Mouse (Mus musculus) kidney, embryonic 15.5 days (tissue): Measurements from ENCODE around the gene Cdcp1. TPM values are rescaled to one million over a fixed set of nuclear protein-coding genes. Genes with fewer than 3 reads are reported as not detected.

Experiments
- ATAC-seq: fragments of 200-750 bp; cut with Nextera tagmentation; replicated peaks from 2 replicates; pipeline ENCODE4 v1.8.0; 2017; ENCODE audit warnings: moderate TSS enrichment; ENCODE audit not compliant: low FRiP score
- H3K27ac ChIP-seq: fragments of 300-500 bp; sonication (generic); 2 replicates; pipeline ENCODE4 v1.5.1; 2015; ENCODE audit warnings: mild to moderate bottlenecking, inconsistent platforms
- H3K27me3 ChIP-seq: fragments of 300-500 bp; sonication (generic); 2 replicates; pipeline ENCODE4 v1.6.1; 2015; ENCODE audit warnings: inconsistent platforms
- H3K36me3 ChIP-seq: fragments of 300-500 bp; sonication (generic); 2 replicates; pipeline ENCODE4 v1.6.1; 2015; ENCODE audit warnings: inconsistent platforms
- H3K4me1 ChIP-seq: fragments of 300-500 bp; sonication (generic); 2 replicates; pipeline ENCODE4 v1.6.1; 2015; ENCODE audit warnings: inconsistent platforms
- H3K4me2 ChIP-seq: fragments of 300-500 bp; sonication (generic); 2 replicates; pipeline ENCODE4 v1.6.1; 2015; ENCODE audit warnings: moderate library complexity, mild to moderate bottlenecking, inconsistent platforms
- H3K4me3 ChIP-seq: fragments of 300-500 bp; sonication (generic); replicated peaks from 2 replicates; pipeline ENCODE4 v1.5.1; 2015; ENCODE audit warnings: mild to moderate bottlenecking, inconsistent platforms
- H3K9ac ChIP-seq: fragments of 300-500 bp; sonication (generic); 2 replicates; pipeline ENCODE4 v1.6.1; 2015; ENCODE audit warnings: mild to moderate bottlenecking, inconsistent platforms
- H3K9me3 ChIP-seq: fragments of 300-500 bp; sonication (generic); replicated peaks from 2 replicates; pipeline ENCODE4 v1.6.1; 2016; ENCODE audit warnings: inconsistent platforms
- WGBS: fragments of 180-500 bp; shearing (Covaris S2); methylation state at CpG from one replicate; pipeline ENCODE4 v1.1.7; 2015; ENCODE audit warnings: mixed read lengths; 5-methylcytosine and 5-hydroxymethylcytosine counted together
- polyA plus RNA-seq: library from polyadenylated mRNA; unstranded; fragments of >200 nt; fragmentation: Nextera tagmentation; extraction: Ambion mirVana; gene quantifications from 2 replicates; pipeline ENCODE4 v1.2.1, GENCODE M21; 2015

Cdcp1 gene
- polyA plus RNA-seq, 1 experiment from 2014 or later = 7.7 TPM

DNA sequence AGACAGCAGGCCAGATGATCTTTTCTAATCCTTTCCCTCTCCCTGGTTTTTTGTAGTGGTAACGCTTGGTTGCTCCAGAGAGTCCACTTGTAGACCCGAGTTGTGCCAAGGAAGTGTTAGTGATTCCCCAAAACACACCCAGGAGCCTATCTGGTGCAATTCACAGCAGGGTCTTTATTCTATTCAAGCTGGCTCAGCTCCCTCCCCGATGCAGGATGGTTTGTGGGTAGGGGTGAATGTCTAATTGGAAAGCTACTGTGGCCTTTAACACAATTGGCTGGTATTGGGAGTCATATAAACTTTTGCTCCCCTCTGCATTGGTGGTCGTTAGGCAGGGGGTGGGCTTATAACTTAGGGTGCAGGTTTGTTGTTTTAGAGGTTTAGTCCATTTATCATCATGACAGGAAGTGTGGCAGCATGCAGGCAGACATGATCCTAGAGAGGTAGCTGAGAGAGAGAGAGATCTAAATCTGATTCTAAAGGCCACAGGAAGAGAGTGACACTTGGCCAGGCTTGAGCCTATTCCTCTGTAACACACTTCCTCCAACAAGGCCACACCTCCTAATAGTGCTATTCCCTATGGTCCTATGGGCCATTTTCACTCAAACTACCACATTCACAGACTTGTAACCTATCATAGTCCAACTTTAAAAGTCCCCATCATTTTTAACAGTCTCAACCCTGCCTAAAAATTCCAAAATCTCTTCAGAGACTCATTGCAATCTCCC lies 75.8 kb downstream of the Cdcp1 start:
- Histone ChIP-seq H3K4me2 (no peak overlapping the region), H3K27ac (peak overlapping the region; percentile 69), H3K9me3 (peaks cover 5% of the 10 kb centered on the region; the same call in 1 of the 2 replicates), H3K36me3 (peaks cover 79% of the 10 kb centered on the region), H3K4me1 (peaks cover 17% of the 10 kb centered on the region; the same call in 1 of the 2 replicates), H3K4me3 (no peak overlapping the region), H3K27me3 (no peaks in the 10 kb centered on the region), H3K9ac (no peak overlapping the region)
- 83% methylated on average over 4 of the region's 4 CpGs for WGBS
- no peak for ATAC-seq

DNA sequence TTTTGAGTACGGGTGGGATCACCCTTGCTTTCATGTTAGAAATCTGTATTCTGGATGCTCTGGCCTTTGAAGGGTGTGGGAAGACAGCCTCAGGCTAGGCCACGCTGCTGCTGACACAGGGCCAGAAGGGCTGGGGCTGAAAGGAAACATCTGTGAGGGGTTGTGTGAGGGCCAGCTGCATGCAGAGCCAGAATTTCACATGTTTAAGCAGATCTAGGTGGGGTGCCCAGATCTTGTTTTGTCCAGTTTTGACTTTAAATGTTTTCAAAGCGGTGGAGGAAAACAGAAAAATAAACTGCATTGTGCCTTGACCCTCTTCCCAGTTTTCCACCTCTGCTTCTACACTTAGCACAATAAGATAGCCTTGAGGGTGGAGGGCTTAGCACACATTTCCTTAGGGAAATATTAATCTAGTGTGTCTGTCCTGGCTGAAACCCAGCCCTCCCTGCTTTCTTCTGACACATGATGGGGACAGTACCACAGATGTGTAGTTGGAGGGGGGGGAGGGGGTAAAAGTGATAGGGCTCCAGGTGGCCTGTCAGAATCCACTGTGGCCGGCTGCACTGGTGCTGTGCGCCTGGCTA lies 76.9 kb downstream of the Cdcp1 start:
- Histone ChIP-seq H3K36me3 (peaks cover 85% of the 10 kb centered on the region), H3K9ac (no peak overlapping the region), H3K4me3 (no peak overlapping the region), H3K4me2 (no peak overlapping the region), H3K9me3 (peaks cover 2% of the 10 kb centered on the region; the same call in 1 of the 2 replicates), H3K4me1 (peaks cover 17% of the 10 kb centered on the region; the same call in 1 of the 2 replicates), H3K27ac (peak overlapping the region; percentile 69), H3K27me3 (no peaks in the 10 kb centered on the region)
- 46% methylated on average over 5 of the region's 5 CpGs for WGBS
- peak; percentile 79 for ATAC-seq

DNA sequence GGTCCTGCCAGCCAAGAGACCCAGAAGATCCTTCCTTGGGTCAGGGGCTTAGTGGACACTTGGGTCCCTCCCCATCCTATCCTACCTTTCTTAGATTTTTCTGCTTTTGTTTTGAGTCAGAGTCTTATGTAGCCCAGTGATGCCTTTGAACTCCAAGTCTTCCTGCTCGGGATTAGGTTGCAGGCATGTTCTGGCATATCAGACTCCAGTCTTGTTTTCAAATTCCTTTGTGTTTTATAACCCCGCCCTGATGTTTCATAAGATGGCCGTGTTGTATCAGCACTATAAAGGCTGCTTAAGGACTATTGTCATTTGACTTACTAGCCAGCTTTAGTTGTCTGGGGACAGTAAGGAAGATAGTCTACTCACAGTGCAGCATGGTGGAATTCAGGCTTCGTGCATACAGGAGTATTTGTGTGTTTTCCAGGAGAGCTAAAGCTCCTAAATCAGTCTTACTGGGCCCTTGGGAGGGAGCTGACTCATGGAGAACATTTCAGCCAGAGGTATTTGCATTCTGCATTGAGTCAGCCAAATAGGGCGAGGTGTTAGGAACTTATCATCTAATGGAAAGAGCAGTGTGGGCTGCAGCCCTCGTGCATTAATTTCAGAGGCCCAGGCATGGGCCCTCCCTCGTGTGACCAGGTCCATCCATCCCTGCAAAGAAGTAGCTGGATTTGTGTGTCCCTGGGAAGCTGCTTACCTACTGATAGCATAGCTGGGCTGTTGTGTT lies 78.7 kb downstream of the Cdcp1 start:
- no peak overlapping the region for H3K4me2 ChIP-seq
- no peaks in the 10 kb centered on the region for H3K9me3 ChIP-seq
- no peak overlapping the region for H3K27ac ChIP-seq
- WGBS = 72% methylated on average over 7 of the region's 7 CpGs
- H3K4me1 ChIP-seq = peaks cover 17% of the 10 kb centered on the region; the same call in 1 of the 2 replicates
- H3K36me3 ChIP-seq = peaks cover 86% of the 10 kb centered on the region
- H3K4me3 ChIP-seq = no peak overlapping the region
- no peak overlapping the region for H3K9ac ChIP-seq
- H3K27me3 ChIP-seq = no peaks in the 10 kb centered on the region
- no peak for ATAC-seq

DNA sequence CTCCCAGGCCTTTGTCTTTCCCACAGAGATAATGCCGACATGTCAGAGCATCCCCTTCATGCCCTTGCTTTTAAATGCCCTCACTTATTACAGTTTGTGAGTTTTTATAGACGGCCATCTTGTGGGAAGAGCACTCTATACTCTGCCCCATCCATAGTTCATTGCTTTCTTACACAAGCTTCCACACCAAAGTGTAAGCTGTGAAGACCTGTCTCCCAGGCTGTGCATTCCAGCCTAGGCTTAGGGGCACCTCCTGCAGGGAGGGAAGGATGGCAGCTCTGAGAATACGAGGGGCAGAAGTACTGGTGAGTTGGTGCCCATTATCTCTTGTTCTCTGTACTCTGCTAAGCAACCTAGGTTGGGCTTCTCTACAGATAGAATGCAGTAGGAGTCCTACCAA lies 82.8 kb downstream of the Cdcp1 start:
- H3K27me3 ChIP-seq = no peaks in the 10 kb centered on the region
- 93% methylated on average over 3 of the region's 3 CpGs for WGBS
- peaks cover 100% of the 10 kb centered on the region for H3K36me3 ChIP-seq
- ATAC-seq = no peak
- H3K4me1 ChIP-seq = peaks cover 6% of the 10 kb centered on the region; the same call in 1 of the 2 replicates
- no peak overlapping the region for H3K9ac ChIP-seq
- H3K27ac ChIP-seq = no peak overlapping the region
- H3K9me3 ChIP-seq = no peaks in the 10 kb centered on the region
- no peak overlapping the region for H3K4me3 ChIP-seq
- H3K4me2 ChIP-seq = no peak overlapping the region

DNA sequence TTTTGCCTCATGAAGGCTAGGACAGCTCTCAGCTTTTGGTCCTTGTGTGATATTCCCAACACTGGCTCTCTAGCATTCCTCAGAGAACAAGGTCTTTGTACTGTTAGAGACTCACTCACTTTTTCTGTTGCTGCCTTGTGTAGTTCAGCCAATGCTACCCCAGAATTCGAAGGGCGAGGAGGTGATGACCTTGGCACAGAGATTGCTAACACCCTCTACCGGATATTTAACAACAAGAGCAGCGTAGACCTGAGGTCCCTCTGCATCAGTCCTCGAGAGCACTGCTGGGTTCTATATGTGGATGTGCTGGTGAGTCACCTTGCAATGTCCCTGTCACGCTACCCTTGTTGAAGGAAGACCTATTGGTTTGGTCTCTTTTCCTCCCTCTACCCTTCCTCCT lies 88.2 kb downstream of the Cdcp1 start:
- Histone ChIP-seq H3K9ac (no peak overlapping the region), H3K4me3 (no peak overlapping the region), H3K9me3 (no peaks in the 10 kb centered on the region), H3K27me3 (no peaks in the 10 kb centered on the region), H3K27ac (no peak overlapping the region), H3K4me2 (no peak overlapping the region), H3K4me1 (no peaks in the 10 kb centered on the region), H3K36me3 (peaks cover 94% of the 10 kb centered on the region)
- no peak for ATAC-seq
- 92% methylated on average over 6 of the region's 6 CpGs for WGBS

DNA sequence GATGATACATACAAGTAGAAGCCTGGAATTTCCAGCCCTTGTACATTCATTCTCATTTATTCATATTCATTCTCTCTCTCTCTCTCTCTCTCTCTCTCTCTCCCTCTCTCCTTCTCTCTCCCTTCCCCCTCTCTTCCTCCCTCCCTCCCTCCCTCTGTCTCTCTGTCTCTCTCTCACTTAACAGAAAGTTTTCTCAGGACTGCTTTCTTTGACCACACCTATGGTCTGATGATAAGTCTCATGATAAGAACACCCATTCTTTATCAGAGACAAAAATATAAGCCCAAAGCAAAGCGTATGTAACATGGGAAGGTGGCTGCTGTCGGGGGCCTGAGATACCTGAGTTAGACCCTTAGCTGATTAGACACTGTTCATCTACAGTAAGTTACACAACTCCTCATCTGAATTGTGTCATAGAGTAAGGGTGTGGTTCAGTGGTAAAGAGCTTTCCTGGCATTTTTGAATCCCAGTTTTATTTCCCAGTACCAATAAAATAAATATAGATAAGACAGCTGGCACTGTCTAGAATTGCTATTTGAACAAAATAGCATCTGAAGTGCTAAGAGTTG lies 91.3 kb downstream of the Cdcp1 start:
- Histone ChIP-seq H3K36me3 (peaks cover 94% of the 10 kb centered on the region), H3K27me3 (no peaks in the 10 kb centered on the region), H3K4me2 (no peak overlapping the region), H3K9ac (no peak overlapping the region), H3K4me1 (no peaks in the 10 kb centered on the region), H3K4me3 (no peak overlapping the region), H3K27ac (no peak overlapping the region), H3K9me3 (no peaks in the 10 kb centered on the region)
- WGBS = 87% methylated on average over 2 of the region's 2 CpGs
- ATAC-seq = no peak

DNA sequence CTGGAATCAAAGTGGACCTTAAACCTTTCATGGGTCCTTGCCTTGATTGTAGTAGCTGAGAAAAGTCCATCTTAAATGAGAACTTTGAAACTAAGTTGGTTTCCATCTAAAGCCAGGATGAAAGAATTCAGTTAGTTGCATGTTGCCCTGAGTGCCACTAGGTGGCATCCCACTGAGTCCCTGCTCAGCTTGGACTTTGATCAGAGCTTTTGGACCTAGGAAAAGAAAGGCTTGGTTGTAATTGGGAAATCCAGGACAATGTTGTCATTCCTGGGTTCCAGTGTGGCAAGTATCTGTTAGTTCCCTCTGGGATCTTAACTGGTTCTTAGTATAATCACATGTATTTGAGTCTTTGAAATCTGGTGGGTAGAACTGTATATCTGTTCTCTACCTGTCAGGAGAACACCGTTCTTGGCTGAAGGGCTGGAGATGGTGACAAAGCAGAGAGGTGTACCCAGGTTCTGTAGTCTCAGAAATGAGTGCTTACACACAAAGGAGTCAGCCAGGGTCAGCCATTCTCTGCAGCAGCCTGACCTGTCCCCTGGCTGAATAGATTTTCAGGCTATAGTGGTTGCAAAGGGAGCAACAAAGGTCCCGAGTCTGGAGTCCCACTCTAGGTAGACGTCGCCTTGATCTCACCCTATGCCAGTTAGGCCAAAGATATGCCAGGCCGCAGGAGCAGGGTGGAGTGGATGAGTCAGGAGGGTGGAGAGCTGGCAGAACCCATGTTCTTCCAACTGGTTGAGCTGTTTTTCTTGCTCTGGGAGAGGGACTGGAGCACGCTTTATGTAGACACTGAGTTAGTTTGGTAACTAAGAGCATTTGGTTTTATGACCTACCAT lies 92.0 kb downstream of the Cdcp1 start:
- H3K9ac ChIP-seq = no peak overlapping the region
- WGBS = 95% methylated on average over 6 of the region's 6 CpGs
- H3K4me1 ChIP-seq = no peaks in the 10 kb centered on the region
- no peak overlapping the region for H3K4me2 ChIP-seq
- peaks cover 94% of the 10 kb centered on the region for H3K36me3 ChIP-seq
- H3K4me3 ChIP-seq = no peak overlapping the region
- no peaks in the 10 kb centered on the region for H3K9me3 ChIP-seq
- ATAC-seq = no peak
- no peaks in the 10 kb centered on the region for H3K27me3 ChIP-seq
- H3K27ac ChIP-seq = no peak overlapping the region

DNA sequence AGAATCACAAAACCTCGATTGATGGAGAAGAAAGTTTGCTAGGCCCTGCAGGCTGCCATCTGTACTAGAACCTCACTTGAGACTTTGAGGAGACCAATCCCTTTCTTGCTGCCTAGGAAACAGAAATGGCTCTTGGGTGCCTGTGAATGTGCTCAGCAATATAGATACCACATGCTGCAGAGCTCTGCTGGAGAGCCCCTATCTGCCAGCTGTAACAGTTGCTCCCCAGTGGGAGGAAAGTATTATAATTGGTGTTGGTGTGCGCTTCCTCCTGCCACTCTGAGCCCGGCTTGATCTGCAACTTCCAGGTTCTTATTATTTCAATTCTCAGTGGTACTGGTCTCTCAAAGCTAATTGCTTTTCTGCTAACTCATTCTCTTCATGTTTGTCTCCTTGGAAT lies 92.8 kb downstream of the Cdcp1 start:
- no peaks in the 10 kb centered on the region for H3K9me3 ChIP-seq
- no peak overlapping the region for H3K4me3 ChIP-seq
- no peak overlapping the region for H3K9ac ChIP-seq
- peaks cover 93% of the 10 kb centered on the region for H3K36me3 ChIP-seq
- no peak overlapping the region for H3K4me2 ChIP-seq
- no peaks in the 10 kb centered on the region for H3K27me3 ChIP-seq
- ATAC-seq = no peak
- H3K27ac ChIP-seq = no peak overlapping the region
- H3K4me1 ChIP-seq = no peaks in the 10 kb centered on the region
- 96% methylated on average over 3 of the region's 3 CpGs for WGBS

Other genes starting within 250 kb of the Cdcp1 start
- 19.9 and 20.9 TPM in 2 replicates for gene Tmem42, start 194.7 kb downstream of the Cdcp1 start, polyA plus RNA-seq
- 0.41 and 0.70 TPM in 2 replicates for gene Tgm4, start 181.3 kb downstream of the Cdcp1 start, polyA plus RNA-seq
- gene Zdhhc3, start 102.8 kb downstream of the Cdcp1 start, polyA plus RNA-seq = 73.2 and 75.9 TPM in 2 replicates
- 125 and 133 TPM in 2 replicates for gene Exosc7, start 102.8 kb downstream of the Cdcp1 start, polyA plus RNA-seq
- gene Clec3b, start 65.1 kb downstream of the Cdcp1 start, polyA plus RNA-seq = 0.72 and 1.6 TPM in 2 replicates
- gene Tmem158, start 44.7 kb upstream of the Cdcp1 start, polyA plus RNA-seq = 7.2 and 8.8 TPM in 2 replicates
- 934 and 964 TPM in 2 replicates for gene Lars2, start 150.9 kb upstream of the Cdcp1 start, polyA plus RNA-seq